Mouse (Mus musculus) liver, adult 2 months (tissue): ENCODE results near the gene Nptn.

ENCODE experiments used
- CTCF ChIP-seq: fragments of 200-500 bp; IDR thresholded peaks from 2 replicates; pipeline ENCODE4 v1.5.1; 2011; ENCODE audit warnings: low read depth, low read length, control low read depth
- POLR2A ChIP-seq: fragments of 200-500 bp; IDR thresholded peaks from 2 replicates; pipeline ENCODE4 v1.6.1; 2011; ENCODE audit warnings: low read length, control low read depth; ENCODE audit not compliant: insufficient read depth; ENCODE audit errors: extremely low read depth

GRCm38 (mm10) chr9:58660673-58661072, 78.6 kb downstream of the Nptn start:
- no peak for TF ChIP-seq CTCF
- no peak for TF ChIP-seq POLR2A
